Mouse (Mus musculus): ENCODE results near the gene Cep170b. TPM values are rescaled to one million over a fixed set of nuclear protein-coding genes. Genes with fewer than 3 reads are reported as not detected.

The Cep170b gene
- 18.6 and 20.8 TPM in 2 replicates for polyA plus RNA-seq (2015; fragmentation: Nextera tagmentation; extraction: Ambion mirVana)

DNA sequence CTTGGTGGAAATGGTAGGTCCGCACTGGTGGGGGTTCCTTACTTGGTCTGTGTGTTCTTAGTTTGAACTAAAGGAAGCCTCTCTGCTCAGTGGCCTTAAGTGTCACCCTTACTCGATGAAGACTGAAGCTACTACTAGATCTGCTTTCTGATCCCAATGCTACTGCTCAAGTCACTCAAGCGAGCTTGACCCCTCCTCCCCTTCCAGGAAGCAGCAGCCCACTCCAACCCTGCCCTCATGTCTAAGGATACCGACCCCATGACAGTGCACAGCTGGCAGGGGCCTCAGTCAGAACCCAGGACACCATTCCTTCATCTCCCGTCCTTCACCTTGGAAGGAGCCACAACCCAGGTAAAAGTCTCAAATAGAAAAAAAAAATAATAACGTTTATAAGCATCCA is at the start of gene Cep170b:
Gene Cep170b, plus strand, starts transcription at position 240 of the 400 bp plus-strand sequence.
- Histone ChIP-seq H3K27me3 (peaks cover 19% of the 10 kb centered on the region), H3K4me2 (peak within 1 kb of the TSS; percentile 98), H3K4me1 (peaks cover 32% of the 10 kb centered on the region), H3K9me3 (no peaks in the 10 kb centered on the region), H3K9ac (peak within 1 kb of the TSS; percentile 69), H3K27ac (peak within 1 kb of the TSS; percentile 97), H3K4me3 (peak within 1 kb of the TSS; percentile 83), H3K36me3 (peaks cover 4% of the 10 kb centered on the region; the same call in 1 of the 2 replicates)
- WGBS, result 50% methylated on average over 6 of the region's 6 CpGs
- ATAC-seq (ENCODE audit: borderline replicate concordance, extremely low read depth, low FRiP score, low TSS enrichment), result no peak

DNA sequence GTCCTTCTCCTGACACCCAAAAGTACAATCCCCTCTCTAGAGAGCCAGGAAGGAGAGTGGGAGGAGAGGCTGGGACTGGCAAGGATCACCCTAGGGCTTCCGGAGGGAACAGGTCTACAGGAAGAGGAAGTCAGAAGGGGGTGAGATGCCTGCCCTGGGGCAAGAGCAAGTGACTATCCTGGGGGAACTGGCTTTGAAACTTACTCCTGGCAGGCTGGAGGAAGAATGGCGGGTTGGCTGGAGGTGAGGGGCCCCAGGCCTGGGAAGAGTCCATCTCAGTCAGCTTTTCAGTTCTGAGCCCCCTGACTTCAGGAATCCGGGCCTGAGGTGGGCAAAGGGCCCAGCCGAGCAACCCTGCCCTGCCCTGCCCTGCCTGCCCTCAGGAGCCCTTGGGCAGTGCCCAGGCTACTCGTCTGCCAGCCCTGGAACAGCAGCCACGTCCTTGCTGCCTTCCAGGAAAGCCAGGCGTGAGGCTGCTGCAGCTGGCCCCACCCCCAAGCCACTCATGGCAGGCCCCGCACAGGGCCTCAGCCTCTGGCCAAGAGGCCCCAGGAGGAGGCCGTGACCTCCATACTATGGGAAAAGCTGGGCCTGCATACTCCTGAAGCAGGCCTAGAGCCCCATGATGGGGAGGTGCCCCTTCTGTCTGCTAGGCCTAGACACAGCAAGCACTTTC is 49.4 kb upstream of the Cep170b start:
- no peak overlapping the region for H3K9ac ChIP-seq
- no peak for ATAC-seq (ENCODE audit: borderline replicate concordance, extremely low read depth, low FRiP score, low TSS enrichment)
- H3K4me2 ChIP-seq, result peak overlapping the region; percentile 93
- 32% methylated on average over 9 of the region's 9 CpGs for WGBS
- no peaks in the 10 kb centered on the region for H3K9me3 ChIP-seq
- no peak overlapping the region for H3K4me3 ChIP-seq
- peaks cover 86% of the 10 kb centered on the region for H3K4me1 ChIP-seq
- H3K27ac ChIP-seq, result peak overlapping the region; percentile 31; the same call in 1 of the 2 replicates
- H3K36me3 ChIP-seq, result peaks cover 37% of the 10 kb centered on the region
- no peaks in the 10 kb centered on the region for H3K27me3 ChIP-seq

DNA sequence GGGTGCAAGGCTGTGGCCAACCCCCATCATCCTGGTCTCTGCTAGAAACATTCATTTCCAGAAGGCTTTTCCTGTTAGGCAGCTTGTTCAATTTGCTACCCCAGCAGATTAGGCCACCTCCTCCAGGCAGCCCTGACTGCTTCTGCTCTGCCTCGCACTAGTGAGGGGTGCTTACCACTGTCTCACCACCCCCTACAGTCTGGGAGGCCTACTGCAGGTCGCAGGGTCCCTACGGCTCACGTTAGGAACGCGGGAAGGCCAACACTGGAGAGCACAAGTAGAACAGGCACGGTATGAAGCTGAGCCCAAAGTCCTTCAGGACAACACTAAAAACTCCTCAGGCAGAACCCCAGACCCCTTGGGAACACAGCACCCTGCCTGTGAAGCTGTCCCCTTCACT is 48.4 kb upstream of the Cep170b start:
- ATAC-seq (ENCODE audit: borderline replicate concordance, extremely low read depth, low FRiP score, low TSS enrichment), result no peak
- H3K4me3 ChIP-seq, result peak overlapping the region; percentile 99
- H3K9me3 ChIP-seq, result no peaks in the 10 kb centered on the region
- peak overlapping the region; percentile 98; the same call in 1 of the 2 replicates for H3K27ac ChIP-seq
- peak overlapping the region; percentile 100 for H3K9ac ChIP-seq
- 67% methylated on average over 7 of the region's 7 CpGs for WGBS
- H3K4me2 ChIP-seq, result peak overlapping the region; percentile 93
- peaks cover 80% of the 10 kb centered on the region for H3K4me1 ChIP-seq
- H3K27me3 ChIP-seq, result no peaks in the 10 kb centered on the region
- H3K36me3 ChIP-seq, result peaks cover 37% of the 10 kb centered on the region

DNA sequence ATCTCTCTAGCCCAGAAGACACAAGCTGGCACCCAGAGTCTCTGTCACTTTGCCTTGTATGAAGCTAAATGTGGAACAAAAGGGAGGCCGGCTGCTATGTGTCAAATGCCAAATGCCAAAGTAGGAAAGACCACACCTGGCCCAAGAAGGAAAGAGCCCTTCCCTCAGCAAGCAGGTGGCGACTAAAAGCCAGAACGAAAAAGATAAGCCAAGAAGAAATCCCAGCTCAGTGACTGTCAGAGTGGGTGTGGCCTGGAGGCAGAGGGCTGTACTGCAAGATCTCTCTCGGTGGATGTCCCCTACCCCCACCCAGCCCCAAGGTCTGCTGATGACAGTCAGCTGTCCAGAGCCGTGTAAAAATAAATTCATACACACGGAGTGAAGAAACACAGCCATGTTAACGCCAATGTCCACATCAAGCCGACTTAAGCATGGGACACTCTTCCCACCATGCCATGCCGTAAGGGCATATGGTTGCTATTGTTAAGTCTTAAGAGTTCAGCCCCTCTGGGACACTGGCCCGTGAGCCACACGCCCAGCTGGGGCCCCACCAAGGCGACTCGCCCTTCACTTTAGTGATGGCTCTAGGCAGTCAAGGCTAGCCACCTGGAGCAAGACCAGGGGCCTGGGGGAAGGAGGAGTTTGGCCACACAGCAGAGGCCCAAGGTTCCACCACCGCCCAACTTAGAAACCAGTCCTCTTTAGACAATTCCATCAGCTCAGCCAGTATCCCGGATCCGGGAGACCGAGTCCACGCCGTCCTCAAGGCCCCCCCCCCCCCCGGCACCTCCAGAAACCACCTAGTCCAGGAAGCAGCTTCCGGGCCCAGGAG is 47.3 kb upstream of the Cep170b start:
- peak overlapping the region; percentile 93 for H3K4me2 ChIP-seq
- H3K4me1 ChIP-seq, result peaks cover 80% of the 10 kb centered on the region
- peak overlapping the region; percentile 98 for H3K27ac ChIP-seq
- ATAC-seq (ENCODE audit: borderline replicate concordance, extremely low read depth, low FRiP score, low TSS enrichment), result peak; percentile 8; the same call in 1 of the 2 replicates
- peak overlapping the region; percentile 100 for H3K9ac ChIP-seq
- H3K4me3 ChIP-seq, result peak overlapping the region; percentile 99
- H3K27me3 ChIP-seq, result no peaks in the 10 kb centered on the region; the same call in 1 of the 2 replicates
- peaks cover 30% of the 10 kb centered on the region for H3K36me3 ChIP-seq
- 2% methylated on average over 21 of the region's 21 CpGs for WGBS
- no peaks in the 10 kb centered on the region for H3K9me3 ChIP-seq

DNA sequence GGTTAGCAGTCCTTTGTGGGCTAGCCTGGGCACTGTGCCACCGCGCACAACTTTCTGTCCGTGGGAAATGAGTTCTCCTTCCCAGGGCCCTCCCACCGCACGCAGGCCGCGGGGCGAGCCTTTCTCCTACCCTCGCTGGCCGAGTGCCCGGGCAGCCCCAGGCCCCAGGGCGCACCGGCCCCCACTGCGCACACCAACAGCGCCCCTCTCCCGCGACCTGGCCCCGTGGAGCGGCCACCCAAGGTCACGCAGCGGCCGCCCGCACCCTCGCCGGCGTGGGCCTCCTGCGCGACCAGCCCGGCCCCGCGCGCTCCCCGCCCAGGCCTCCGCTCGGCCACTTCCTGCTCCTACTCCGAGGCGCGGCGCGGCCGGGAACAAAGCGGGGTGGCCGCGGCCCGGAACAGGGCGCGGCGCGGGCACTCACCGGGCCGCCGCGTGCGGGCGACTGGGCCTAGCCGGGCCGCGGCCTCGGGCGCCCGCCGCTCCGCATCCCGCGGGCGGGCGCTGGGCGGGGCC is 46.6 kb upstream of the Cep170b start:
- Histone ChIP-seq H3K4me2 (peak overlapping the region; percentile 93), H3K27ac (peak overlapping the region; percentile 98), H3K4me1 (peaks cover 79% of the 10 kb centered on the region), H3K36me3 (peaks cover 23% of the 10 kb centered on the region), H3K9ac (peak overlapping the region; percentile 100), H3K4me3 (peak overlapping the region; percentile 99), H3K9me3 (no peaks in the 10 kb centered on the region), H3K27me3 (no peaks in the 10 kb centered on the region; the same call in 1 of the 2 replicates)
- peak; percentile 3; the same call in 1 of the 2 replicates for ATAC-seq (ENCODE audit: borderline replicate concordance, extremely low read depth, low FRiP score, low TSS enrichment)
- under 1% methylated on average over 40 of the region's 68 CpGs for WGBS

DNA sequence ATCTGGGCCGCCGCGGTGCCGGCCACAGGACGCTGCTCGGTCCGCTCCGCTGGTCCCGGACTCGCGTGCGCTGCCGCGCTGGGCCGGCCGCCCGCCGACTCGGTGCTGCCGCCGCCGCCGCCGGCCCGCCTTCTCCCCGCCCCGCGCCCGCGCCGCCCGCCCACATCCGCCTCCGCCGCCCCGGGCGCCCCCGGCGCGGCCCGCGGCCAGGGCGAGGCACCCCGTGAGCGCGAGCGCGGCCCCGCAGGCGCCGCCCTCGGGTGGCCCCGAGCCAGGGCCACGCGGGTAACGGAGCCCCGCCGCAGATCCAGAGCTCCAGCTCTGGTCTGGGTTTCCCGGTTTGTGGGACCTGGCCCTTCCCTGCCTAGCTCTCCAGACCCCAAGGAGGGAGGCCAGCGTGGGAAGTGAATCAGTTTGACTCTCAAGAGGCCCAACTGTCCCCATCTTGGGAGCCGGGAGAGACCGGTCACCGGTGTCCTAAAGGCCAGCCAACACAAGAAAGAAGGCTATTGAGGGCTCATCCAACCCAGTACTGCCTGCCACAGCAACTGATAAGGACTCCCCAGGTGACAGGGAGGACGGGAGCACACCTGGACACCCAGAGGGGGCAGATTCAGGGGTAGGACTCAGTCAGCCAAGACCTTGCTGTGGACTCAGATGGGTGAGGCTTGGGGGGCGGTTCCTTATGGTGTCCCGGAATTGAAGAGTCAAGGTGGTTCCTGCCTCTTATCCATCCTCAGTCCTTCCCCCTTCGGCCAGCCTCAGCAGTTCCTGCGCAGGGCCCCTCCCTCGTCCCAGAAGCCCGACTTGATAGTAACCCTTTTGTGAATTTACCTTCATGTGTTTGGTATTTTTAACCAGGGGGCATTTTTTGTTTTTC is 45.9 kb upstream of the Cep170b start, which contains the start of gene Akt1:
Gene Akt1, minus strand, starts transcription at position 753 of the 880 bp plus-strand sequence.
- peak within 1 kb of the TSS; percentile 100 for H3K9ac ChIP-seq
- H3K9me3 ChIP-seq, result no peaks in the 10 kb centered on the region
- H3K4me2 ChIP-seq, result peak within 1 kb of the TSS; percentile 93
- H3K4me3 ChIP-seq, result peak within 1 kb of the TSS; percentile 99
- H3K27me3 ChIP-seq, result peaks cover 3% of the 10 kb centered on the region; the same call in 1 of the 2 replicates
- under 1% methylated on average over 52 of the region's 70 CpGs for WGBS
- H3K36me3 ChIP-seq, result peaks cover 16% of the 10 kb centered on the region
- peak within 1 kb of the TSS; percentile 98 for H3K27ac ChIP-seq
- peak; percentile 32; the same call in 1 of the 2 replicates for ATAC-seq (ENCODE audit: borderline replicate concordance, extremely low read depth, low FRiP score, low TSS enrichment)
- peaks cover 77% of the 10 kb centered on the region for H3K4me1 ChIP-seq

DNA sequence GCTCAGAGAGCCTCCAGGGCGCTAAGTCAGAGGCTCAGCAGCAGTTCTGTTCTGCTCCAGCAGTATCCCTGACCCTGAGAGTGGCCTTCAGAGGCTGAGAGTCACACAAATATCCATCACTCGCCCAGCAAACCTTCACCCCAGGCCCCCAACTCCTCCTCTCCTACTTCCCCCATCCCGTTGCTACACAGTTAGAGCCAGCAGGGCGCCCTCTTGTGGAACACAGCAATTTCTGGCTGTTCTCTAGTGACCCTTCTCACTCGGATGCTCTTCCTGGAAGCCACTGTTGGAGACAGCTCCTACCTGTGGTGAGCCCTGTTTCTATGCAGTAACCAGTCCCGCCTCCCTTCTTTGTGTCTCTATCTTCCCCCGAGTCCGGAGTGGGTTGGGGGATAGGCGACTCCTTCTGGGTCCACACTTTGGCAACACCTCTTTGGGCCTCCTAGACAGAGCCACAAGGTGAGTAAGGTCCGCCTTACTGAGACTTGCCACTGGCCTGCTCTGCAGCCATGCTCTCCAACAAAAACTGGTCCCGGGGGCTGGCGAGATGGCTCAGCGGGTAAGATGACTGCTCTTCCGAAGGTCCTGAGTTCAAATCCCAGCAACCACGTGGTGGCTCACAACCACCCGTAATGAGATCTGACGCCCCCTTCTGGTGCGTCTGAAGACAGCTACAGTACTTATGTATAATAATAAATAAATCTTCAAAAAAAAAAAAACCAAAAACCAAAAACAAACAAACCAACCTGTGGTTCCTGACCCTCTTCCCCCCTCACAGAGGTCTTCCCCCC is 44.8 kb upstream of the Cep170b start:
- H3K27ac ChIP-seq, result peak overlapping the region; percentile 98
- WGBS, result 19% methylated on average over 18 of the region's 18 CpGs
- H3K9me3 ChIP-seq, result no peaks in the 10 kb centered on the region
- H3K9ac ChIP-seq, result peak overlapping the region; percentile 2; the same call in 1 of the 2 replicates
- H3K36me3 ChIP-seq, result peaks cover 5% of the 10 kb centered on the region
- H3K27me3 ChIP-seq, result peaks cover 14% of the 10 kb centered on the region
- ATAC-seq (ENCODE audit: borderline replicate concordance, extremely low read depth, low FRiP score, low TSS enrichment), result peak; percentile 10; the same call in 1 of the 2 replicates
- peak overlapping the region; percentile 99 for H3K4me3 ChIP-seq
- H3K4me1 ChIP-seq, result peaks cover 79% of the 10 kb centered on the region
- peak overlapping the region; percentile 93 for H3K4me2 ChIP-seq

DNA sequence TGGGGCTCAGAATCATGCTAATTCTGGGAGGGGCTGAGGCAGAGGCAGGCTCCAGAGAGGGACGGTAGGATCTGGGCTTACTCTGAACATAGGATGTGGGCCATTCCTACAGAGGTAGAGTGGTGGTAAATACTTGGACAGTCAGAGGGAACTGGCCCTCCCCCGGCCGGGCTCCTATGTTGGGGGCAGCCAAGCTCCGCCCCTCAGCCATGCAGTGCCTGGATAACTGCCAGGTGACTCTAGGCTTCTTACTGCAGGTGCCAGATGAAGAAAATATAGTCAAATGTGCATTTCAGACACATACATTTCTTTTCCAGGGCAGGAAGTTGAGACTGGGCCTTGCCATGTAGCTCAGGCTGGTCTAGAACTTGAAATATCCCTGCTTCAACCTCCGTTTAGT is 43.2 kb upstream of the Cep170b start:
- no peaks in the 10 kb centered on the region for H3K9me3 ChIP-seq
- H3K27me3 ChIP-seq, result peaks cover 20% of the 10 kb centered on the region
- no peak overlapping the region for H3K9ac ChIP-seq
- no peak overlapping the region for H3K4me3 ChIP-seq
- WGBS, result 36% methylated on average over 5 of the region's 5 CpGs
- no peak for ATAC-seq (ENCODE audit: borderline replicate concordance, extremely low read depth, low FRiP score, low TSS enrichment)
- H3K36me3 ChIP-seq, result no peaks in the 10 kb centered on the region
- H3K27ac ChIP-seq, result 0 out of 2 replicates have a peak overlapping the region, but pooled peaks have one; percentile 29
- H3K4me2 ChIP-seq, result no peak overlapping the region
- H3K4me1 ChIP-seq, result peaks cover 69% of the 10 kb centered on the region

DNA sequence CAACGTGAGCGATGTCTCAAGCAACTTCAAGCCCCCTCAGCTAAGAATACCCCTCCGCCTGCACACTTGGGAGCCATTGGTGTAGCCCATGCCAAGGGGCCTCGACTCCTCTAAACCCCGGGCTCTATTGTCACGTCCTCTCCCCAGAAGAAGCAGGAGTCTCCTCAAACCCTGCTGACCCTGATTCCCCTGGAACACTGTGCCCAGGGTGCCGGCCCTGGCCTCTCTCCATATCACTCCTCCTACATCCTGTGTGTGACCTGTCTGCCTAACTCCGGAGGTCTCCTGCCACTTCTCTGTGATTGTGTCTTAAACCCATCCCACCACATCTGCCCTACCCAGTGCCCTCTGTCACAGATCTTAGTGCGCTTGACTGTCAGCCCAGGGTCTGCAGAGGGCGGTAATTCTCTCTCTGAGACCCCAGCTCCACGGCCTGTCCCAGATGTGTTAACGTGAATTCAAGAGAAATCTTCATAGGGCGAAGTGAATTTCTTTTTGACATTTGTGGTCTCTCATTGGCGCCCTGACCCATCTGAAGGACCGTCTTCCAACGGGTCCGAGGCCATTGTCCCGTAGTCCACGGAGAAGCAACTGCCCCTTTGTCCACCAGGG is 42.2 kb upstream of the Cep170b start:
- Histone ChIP-seq H3K4me2 (peak overlapping the region; percentile 97), H3K4me3 (peak overlapping the region; percentile 75), H3K36me3 (no peaks in the 10 kb centered on the region), H3K27ac (peak overlapping the region; percentile 94), H3K9ac (peak overlapping the region; percentile 71), H3K4me1 (peaks cover 60% of the 10 kb centered on the region), H3K27me3 (peaks cover 20% of the 10 kb centered on the region), H3K9me3 (no peaks in the 10 kb centered on the region)
- no peak for ATAC-seq (ENCODE audit: borderline replicate concordance, extremely low read depth, low FRiP score, low TSS enrichment)
- WGBS, result 22% methylated on average over 19 of the region's 19 CpGs

DNA sequence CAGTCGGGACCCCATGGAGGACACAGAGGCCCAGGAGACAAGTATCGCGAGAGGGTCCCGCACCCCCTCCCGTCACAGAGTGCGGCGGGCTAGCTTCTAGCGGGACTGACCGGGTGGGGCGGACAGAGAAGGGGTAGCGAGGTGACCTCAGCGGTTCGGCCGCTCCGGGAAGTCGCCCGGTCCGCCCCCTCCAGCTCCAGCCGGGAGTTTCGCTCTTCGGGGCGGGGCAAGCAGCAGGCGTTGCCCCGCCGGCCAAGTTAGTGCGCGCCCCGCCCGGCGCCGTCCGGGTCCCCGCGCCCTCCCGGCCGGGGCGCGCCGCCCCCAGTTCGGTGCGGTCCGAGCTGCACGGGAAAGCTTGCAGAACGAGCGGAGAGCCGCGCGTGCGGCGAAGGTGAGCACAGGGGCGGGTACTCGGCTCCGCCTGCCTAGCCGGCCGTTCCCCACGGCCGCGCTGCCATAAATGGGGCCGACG is 41.7 kb upstream of the Cep170b start, which contains the start of gene Zbtb42:
Gene Zbtb42, plus strand, starts transcription at position 274 of the 472 bp plus-strand sequence.
- peak within 1 kb of the TSS; percentile 75 for H3K4me3 ChIP-seq
- H3K9ac ChIP-seq, result peak within 1 kb of the TSS; percentile 71
- no peaks in the 10 kb centered on the region for H3K36me3 ChIP-seq
- WGBS, result under 1% methylated on average over 55 of the region's 60 CpGs
- H3K27me3 ChIP-seq, result peaks cover 20% of the 10 kb centered on the region
- peak within 1 kb of the TSS; percentile 97 for H3K4me2 ChIP-seq
- ATAC-seq (ENCODE audit: borderline replicate concordance, extremely low read depth, low FRiP score, low TSS enrichment), result peak; percentile 37
- peaks cover 62% of the 10 kb centered on the region for H3K4me1 ChIP-seq
- peak within 1 kb of the TSS; percentile 94 for H3K27ac ChIP-seq
- H3K9me3 ChIP-seq, result no peaks in the 10 kb centered on the region
